Mouse (Mus musculus) kidney, adult 2 months (tissue): ENCODE measurements around the gene Ttc9c. TPM values are rescaled to one million over a fixed set of nuclear protein-coding genes. Genes with fewer than 3 reads are reported as not detected.
A peak's percentile ranks its signal among the peaks of the same experiment; 100 is the strongest.

ENCODE experiments used
- DNase-seq: peaks from one replicate; pipeline ENCODE4 v3.0.0; 2021
- H3K27ac ChIP-seq: fragments of 200-500 bp; 2 replicates; pipeline ENCODE4 v1.5.1; 2012; ENCODE audit warnings: low read depth, low read length, control low read depth, inconsistent platforms; ENCODE audit not compliant: insufficient read depth
- H3K27me3 ChIP-seq: fragments of 200-500 bp; replicated peaks from 2 replicates; pipeline ENCODE4 v1.6.1; 2012; ENCODE audit warnings: mild to moderate bottlenecking, moderate library complexity, low read length, inconsistent platforms; ENCODE audit not compliant: control insufficient read depth, insufficient read depth
- H3K36me3 ChIP-seq: fragments of 200-500 bp; 2 replicates; pipeline ENCODE4 v1.6.1; 2012; ENCODE audit warnings: mild to moderate bottlenecking, moderate library complexity, low read length, inconsistent platforms; ENCODE audit not compliant: control insufficient read depth, insufficient read depth
- H3K4me1 ChIP-seq: fragments of 200-500 bp; 2 replicates; pipeline ENCODE4 v1.6.1; 2011; ENCODE audit warnings: low read length; ENCODE audit not compliant: control insufficient read depth, insufficient read depth
- H3K4me3 ChIP-seq: fragments of 200-500 bp; 2 replicates; pipeline ENCODE4 v1.5.1; 2011; ENCODE audit warnings: mild to moderate bottlenecking, low read depth, low read length, control low read depth; ENCODE audit not compliant: insufficient read depth
- CTCF ChIP-seq: fragments of 200-500 bp; conservative IDR thresholded peaks from 2 replicates; pipeline ENCODE4 v1.5.1; 2011; ENCODE audit warnings: low read depth, mild to moderate bottlenecking, control low read depth, low read length, moderate library complexity, mixed read lengths; ENCODE audit not compliant: insufficient read depth, insufficient read length
- POLR2A ChIP-seq: fragments of 200-500 bp; IDR thresholded peaks from one replicate; pipeline ENCODE4 v1.6.1; 2011; ENCODE audit warnings: low read depth, low read length, control low read depth
- WGBS: fragments of 180-500 bp; shearing (Covaris S2); methylation state at CpG from one replicate; pipeline ENCODE4 v1.1.7; 2018; 5-methylcytosine and 5-hydroxymethylcytosine counted together
- polyA plus RNA-seq: library from polyadenylated mRNA; depleted of rRNA; stranded (reverse); fragments of >200 nt; gene quantifications from 2 replicates; pipeline ENCODE4 v1.2.3, GENCODE M21; 2012

The Ttc9c gene
- polyA plus RNA-seq, 1 experiment = 18.7 TPM

DNA sequence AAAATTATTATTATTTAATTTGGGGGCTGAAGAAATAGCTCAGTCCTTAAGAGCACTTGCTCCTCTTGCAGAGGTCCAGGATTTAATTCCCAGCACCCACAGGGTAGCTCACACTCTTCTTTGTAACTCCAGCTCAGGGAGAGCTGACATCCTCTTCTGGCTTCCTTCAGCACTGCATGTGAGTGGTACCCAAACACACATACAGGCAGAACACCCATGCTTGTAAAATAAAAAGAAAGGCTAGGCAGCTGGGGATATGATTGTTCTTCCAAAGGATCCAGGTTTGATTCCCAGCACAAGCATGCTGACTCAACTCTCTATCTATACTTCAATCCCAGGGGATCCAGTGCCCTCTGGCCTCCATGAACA lies 20.2 kb downstream of the Ttc9c start:
- H3K27me3 ChIP-seq = no peaks in the 10 kb centered on the region
- TF ChIP-seq CTCF (no peak), POLR2A (no peak)
- no peak overlapping the region; the same call in 1 of the 2 replicates for H3K27ac ChIP-seq
- no peak overlapping the region for H3K4me3 ChIP-seq
- DNase-seq = no peak
- H3K36me3 ChIP-seq = no peaks in the 10 kb centered on the region
- H3K4me1 ChIP-seq = no peaks in the 10 kb centered on the region; the same call in 1 of the 2 replicates

DNA sequence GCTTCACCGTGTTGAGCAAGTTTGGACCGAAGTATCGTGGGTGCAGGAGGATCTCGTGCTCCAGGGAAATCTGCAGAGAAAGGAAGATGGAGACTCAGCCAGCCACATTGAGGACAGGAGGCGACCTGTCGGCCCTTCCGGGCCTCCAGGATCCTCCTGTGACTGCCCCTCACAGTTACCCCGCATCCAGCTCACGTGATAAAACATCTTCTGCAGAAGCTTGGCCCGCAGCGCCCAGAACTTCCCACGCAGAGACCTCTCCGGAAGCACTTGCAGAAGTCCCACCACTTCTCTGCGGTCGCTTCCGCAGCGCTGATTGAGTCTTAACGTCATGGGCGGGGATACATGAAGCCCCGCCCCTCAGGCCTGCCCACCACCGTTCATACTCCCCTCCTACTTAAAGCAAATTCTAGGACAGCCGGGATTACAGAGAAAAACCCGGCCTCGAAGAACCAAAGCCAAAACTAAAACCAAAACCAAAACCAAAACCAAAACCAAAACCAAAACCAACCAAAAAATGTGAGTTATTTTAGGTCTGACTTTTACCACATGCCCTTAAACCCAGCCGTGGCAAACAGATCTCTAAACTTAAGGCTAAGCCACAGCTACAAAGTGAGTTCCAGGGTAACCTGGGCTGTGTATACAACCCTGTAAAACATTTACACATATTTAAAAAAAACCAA lies 20.7 kb downstream of the Ttc9c start, which contains the start of gene Polr2g:
TSS of gene Polr2g (minus strand) at position 314 of the 683 bp plus-strand sequence.
- peak; percentile 96 for DNase-seq
- Histone ChIP-seq H3K4me1 (no peaks in the 10 kb centered on the region; the same call in 1 of the 2 replicates), H3K36me3 (no peaks in the 10 kb centered on the region), H3K27ac (peak within 1 kb of the TSS; percentile 37), H3K27me3 (no peaks in the 10 kb centered on the region), H3K4me3 (peak within 1 kb of the TSS; percentile 85)
- under 1% methylated on average over 25 of the region's 25 CpGs for whole genome bisulfite sequencing
- TF ChIP-seq CTCF = no peak
- peak; percentile 73 for TF ChIP-seq POLR2A

DNA sequence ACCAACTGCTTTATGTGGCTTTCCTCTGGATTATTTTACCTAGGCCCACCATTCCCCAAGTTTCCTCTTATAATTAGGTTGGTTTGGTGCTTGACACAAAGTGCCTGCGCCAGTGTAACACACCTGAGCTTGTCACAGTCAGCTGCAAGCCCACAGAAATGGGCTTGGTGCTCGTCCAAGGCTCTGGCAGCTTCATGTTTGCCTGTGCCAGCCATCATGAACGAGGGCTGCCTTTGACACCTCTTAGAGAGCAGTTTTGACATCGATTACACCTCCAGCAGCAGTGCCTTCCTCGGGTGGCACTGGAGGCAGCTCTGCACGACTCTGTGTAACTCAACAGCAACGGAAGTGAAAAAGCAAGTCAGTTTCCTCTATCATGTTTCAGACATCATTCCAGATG lies 29.0 kb downstream of the Ttc9c start:
- TF ChIP-seq CTCF (no peak), POLR2A (no peak)
- no peak overlapping the region for H3K27ac ChIP-seq
- H3K4me3 ChIP-seq = no peak overlapping the region
- H3K4me1 ChIP-seq = no peaks in the 10 kb centered on the region
- no peaks in the 10 kb centered on the region for H3K36me3 ChIP-seq
- H3K27me3 ChIP-seq = no peaks in the 10 kb centered on the region
- no peak for DNase-seq
- 75% methylated on average over 7 of the region's 7 CpGs for WGBS

DNA sequence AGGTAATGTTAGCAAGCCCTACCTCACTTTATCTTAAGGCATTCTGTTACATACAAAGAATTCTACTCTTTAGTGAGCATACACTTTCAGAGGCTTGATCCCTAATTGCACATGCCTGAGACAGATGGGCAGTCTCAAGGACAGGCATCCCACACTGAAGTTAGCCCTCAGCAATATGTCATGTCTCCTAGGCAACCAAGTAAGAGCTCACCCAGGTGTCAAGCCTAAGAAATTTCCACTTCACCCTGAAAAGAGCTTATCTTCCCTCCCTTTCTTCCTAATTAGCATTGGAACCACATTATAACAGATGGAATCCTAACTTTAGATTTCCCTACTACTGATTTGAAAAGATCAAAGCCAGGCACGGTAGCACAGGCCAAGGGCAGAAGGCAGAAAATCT lies 30.0 kb downstream of the Ttc9c start:
- H3K4me1 ChIP-seq = no peaks in the 10 kb centered on the region
- TF ChIP-seq CTCF = no peak
- TF ChIP-seq POLR2A = no peak
- WGBS = 49% methylated on average over 1 of the region's 1 CpGs

DNA sequence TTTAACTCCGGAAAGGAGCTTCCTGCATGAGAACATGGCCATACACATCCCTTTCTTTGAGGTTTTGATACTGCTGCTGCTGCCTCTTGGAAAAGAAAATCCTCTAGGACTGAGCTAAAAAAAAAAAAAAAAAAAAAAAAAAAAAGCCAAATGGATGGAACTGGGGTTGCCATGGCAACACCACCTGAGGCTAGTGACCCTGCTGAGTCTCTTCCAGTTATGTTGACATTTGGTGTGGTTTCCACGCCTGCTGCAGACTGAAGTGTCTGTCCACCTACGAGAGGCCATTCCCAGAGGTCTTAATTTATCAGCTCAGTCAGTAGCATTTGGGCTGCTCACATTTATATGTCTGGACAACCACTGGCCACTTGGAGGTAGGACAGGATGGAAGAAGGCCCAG lies 30.6 kb downstream of the Ttc9c start:
- H3K27ac ChIP-seq = no peak overlapping the region
- 49% methylated on average over 3 of the region's 3 CpGs for WGBS
- no peak for TF ChIP-seq CTCF

More for the DNA sequence above, 30.0 kb downstream of the Ttc9c start:
- H3K36me3 ChIP-seq = no peaks in the 10 kb centered on the region
- no peak overlapping the region for H3K4me3 ChIP-seq
- no peak overlapping the region for H3K27ac ChIP-seq
- no peaks in the 10 kb centered on the region for H3K27me3 ChIP-seq
- DNase-seq = no peak

DNA sequence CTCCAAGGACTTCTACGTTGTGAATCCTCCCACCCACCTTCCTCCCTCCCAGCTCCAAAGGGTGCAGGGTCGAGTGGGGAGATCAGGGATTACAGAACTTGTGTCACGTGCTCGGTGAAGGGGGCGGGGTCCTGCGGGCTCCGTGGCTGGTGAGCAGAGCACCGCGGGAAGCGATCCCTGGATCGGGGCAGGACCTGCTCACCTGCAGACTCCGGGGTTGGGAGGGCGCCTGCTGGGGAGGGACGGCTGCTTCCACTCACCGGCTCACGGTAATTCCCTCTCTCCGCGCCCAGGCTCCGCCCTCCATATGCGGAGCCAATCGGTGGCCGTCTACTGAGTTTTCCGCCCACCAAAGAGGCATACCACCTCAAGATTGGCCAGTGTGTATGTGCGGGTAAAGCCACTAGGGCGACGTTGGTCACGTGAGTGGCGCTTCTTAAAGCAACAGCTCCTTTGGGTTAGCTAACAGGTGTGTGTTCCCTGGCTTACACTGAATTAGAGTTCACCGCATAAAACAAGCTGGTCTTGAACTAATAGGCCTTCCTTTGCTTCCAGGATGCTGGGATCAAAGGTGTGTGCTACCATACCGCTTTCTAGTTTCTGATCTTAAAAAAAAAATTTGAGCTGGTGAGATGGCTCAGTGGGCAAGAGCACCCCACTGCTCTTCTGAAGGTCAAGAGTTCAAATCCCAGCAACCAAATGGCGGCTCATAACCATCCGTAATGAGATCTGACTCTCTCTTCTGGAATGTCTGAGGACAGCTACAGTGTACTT lies 32.9 kb downstream of the Ttc9c start, which contains the start of gene Taf6l:
TSS of gene Taf6l (minus strand) at position 410 of the 774 bp plus-strand sequence.
- Histone ChIP-seq H3K4me1 (no peaks in the 10 kb centered on the region), H3K36me3 (no peaks in the 10 kb centered on the region), H3K27me3 (no peaks in the 10 kb centered on the region), H3K27ac (peak within 1 kb of the TSS; percentile 46; the same call in 1 of the 2 replicates), H3K4me3 (peak within 1 kb of the TSS; percentile 58)
- no peak; the same call in 1 of the 2 replicates for TF ChIP-seq CTCF
- no peak for TF ChIP-seq POLR2A
- peak; percentile 98 for DNase-seq
- 1% methylated on average over 32 of the region's 32 CpGs for WGBS

More for the DNA sequence above, 30.6 kb downstream of the Ttc9c start:
- no peaks in the 10 kb centered on the region for H3K36me3 ChIP-seq
- no peaks in the 10 kb centered on the region for H3K27me3 ChIP-seq
- DNase-seq = no peak
- no peak overlapping the region for H3K4me3 ChIP-seq
- no peaks in the 10 kb centered on the region for H3K4me1 ChIP-seq

DNA sequence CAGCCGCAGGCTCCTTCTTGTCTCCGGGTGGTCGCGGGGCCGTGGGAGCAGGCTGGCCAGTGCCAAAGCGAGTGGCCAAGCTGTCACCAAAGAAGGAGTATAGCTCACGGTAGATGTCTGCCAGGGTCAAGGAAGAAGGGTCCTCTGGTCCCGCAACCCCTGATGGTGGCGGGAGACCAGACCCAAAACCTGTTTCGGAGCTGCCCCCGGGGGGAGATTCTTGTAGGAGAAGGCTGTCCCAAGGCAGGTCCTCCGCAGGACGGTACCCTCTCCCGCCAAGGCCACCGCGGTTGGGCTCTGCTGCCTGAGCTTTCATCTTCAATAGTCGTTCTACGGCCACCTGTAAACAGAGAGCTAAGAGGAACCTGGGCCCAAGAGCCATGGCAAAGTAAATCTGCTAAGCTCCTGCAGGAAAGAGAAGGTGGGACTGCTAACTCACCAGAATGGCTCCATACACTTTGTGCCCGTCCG lies 44.1 kb downstream of the Ttc9c start:
- 2% methylated on average over 20 of the region's 20 CpGs for WGBS
- Histone ChIP-seq H3K27ac (peak overlapping the region; percentile 87), H3K36me3 (no peaks in the 10 kb centered on the region), H3K27me3 (no peaks in the 10 kb centered on the region), H3K4me1 (peaks cover 17% of the 10 kb centered on the region; the same call in 1 of the 2 replicates), H3K4me3 (peak overlapping the region; percentile 99)
- peak; percentile 21 for DNase-seq
- no peak for TF ChIP-seq POLR2A
- no peak for TF ChIP-seq CTCF
